Mouse (Mus musculus) forebrain, postnatal 0 days (tissue): ENCODE measurements at regions not wholly inside any gene's neighbourhood (a gene's known extent, or its start where the extent isn't known, plus 50 kb on each side); places are given as distances from the start of the nearest gene placed in this dataset.
"Not testable (repeated sequence)": the region's sequence is repeated elsewhere in the genome, so short reads cannot be mapped to it uniquely, and the experiment has no call there.

Source experiments
- ATAC-seq: fragments of 200-750 bp; cut with Nextera tagmentation; 2 replicates; pipeline ENCODE4 v1.8.0; 2017; ENCODE audit warnings: mild to moderate bottlenecking, moderate library complexity
- DNase-seq: peaks from one replicate; pipeline ENCODE4 v3.0.0-alpha.2; 2015
- H3K27ac ChIP-seq: fragments of 300-500 bp; sonication (generic); 2 replicates; pipeline ENCODE4 v1.5.1; 2014; ENCODE audit warnings: low read depth, mild to moderate bottlenecking, antibody characterized with exemption, low read length, moderate library complexity, mixed read lengths
- H3K27me3 ChIP-seq: fragments of 300-500 bp; sonication (generic); 2 replicates; pipeline ENCODE4 v1.6.1; 2014; ENCODE audit warnings: mild to moderate bottlenecking, low read length, mixed read lengths; ENCODE audit not compliant: insufficient read depth
- H3K36me3 ChIP-seq: fragments of 300-500 bp; sonication (generic); 2 replicates; pipeline ENCODE4 v1.6.1; 2014; ENCODE audit warnings: mild to moderate bottlenecking, moderate library complexity; ENCODE audit not compliant: insufficient read depth
- H3K4me1 ChIP-seq: fragments of 300-500 bp; sonication (generic); 2 replicates; pipeline ENCODE4 v1.6.1; 2014; ENCODE audit warnings: antibody characterized with exemption; ENCODE audit not compliant: insufficient read depth
- H3K4me2 ChIP-seq: fragments of 300-500 bp; sonication (generic); 2 replicates; pipeline ENCODE4 v1.6.1; 2014; ENCODE audit warnings: low read depth, mild to moderate bottlenecking, moderate library complexity
- H3K4me3 ChIP-seq: fragments of 300-500 bp; sonication (generic); 2 replicates; pipeline ENCODE4 v1.5.1; 2014; ENCODE audit warnings: low read depth, low read length, mixed read lengths
- H3K9ac ChIP-seq: fragments of 300-500 bp; sonication (generic); 2 replicates; pipeline ENCODE4 v1.6.1; 2014; ENCODE audit warnings: mild to moderate bottlenecking
- H3K9me3 ChIP-seq: fragments of 300-500 bp; sonication (generic); 2 replicates; pipeline ENCODE4 v1.6.1; 2016; ENCODE audit warnings: low read length
- CTCF ChIP-seq: sonication (generic); IDR thresholded peaks from 2 replicates; pipeline ENCODE4 v1.5.1; 2016; ENCODE audit warnings: antibody characterized with exemption, control low read depth, low read depth
- WGBS: fragments of 180-500 bp; shearing (Covaris S2); extraction: QIAGEN DNeasy Blood & Tissue Kit; methylation state at CpG from one replicate; pipeline ENCODE4 v1.1.7; 2014; 5-methylcytosine and 5-hydroxymethylcytosine counted together

- no peak for TF ChIP-seq CTCF
These were observed 166.3 kb downstream of the Akain1 start for GRCm38 (mm10) chr17:69605458-69605857.

GRCm38 (mm10) chr17:69631411-69631810 is 192.3 kb downstream of the Akain1 start:
- Histone ChIP-seq H3K27ac (no peak overlapping the region), H3K4me3 (no peak overlapping the region), H3K9me3 (no peaks in the 10 kb centered on the region), H3K9ac (no peak overlapping the region), H3K27me3 (no peaks in the 10 kb centered on the region), H3K36me3 (no peaks in the 10 kb centered on the region), H3K4me2 (no peak overlapping the region), H3K4me1 (no peaks in the 10 kb centered on the region)
- DNase-seq, result no peak
- no peak for TF ChIP-seq CTCF
- WGBS, result 15% methylated on average over 3 of the region's 3 CpGs
- no peak for ATAC-seq

More at GRCm38 (mm10) chr17:69605458-69605857, 166.3 kb downstream of the Akain1 start:
- ATAC-seq, result no peak
- Histone ChIP-seq H3K9me3 (no peaks in the 10 kb centered on the region), H3K27me3 (no peaks in the 10 kb centered on the region), H3K9ac (no peak overlapping the region), H3K4me3 (no peak overlapping the region), H3K36me3 (no peaks in the 10 kb centered on the region), H3K27ac (no peak overlapping the region), H3K4me1 (no peaks in the 10 kb centered on the region), H3K4me2 (no peak overlapping the region)
- WGBS, result 68% methylated on average over 9 of the region's 9 CpGs
- no peak for DNase-seq

- DNase-seq, ATAC-seq, H3K9me3 ChIP-seq, H3K27ac ChIP-seq, H3K4me3 ChIP-seq, H3K4me2 ChIP-seq, H3K36me3 ChIP-seq, H3K27me3 ChIP-seq, H3K9ac ChIP-seq, H3K4me1 ChIP-seq: not testable (repeated sequence)
- 88% methylated on average over 2 of the region's 2 CpGs for WGBS
These were observed 211.4 kb downstream of the Akain1 start for GRCm38 (mm10) chr17:69650496-69650895.

- Histone ChIP-seq H3K9ac (no peak overlapping the region), H3K4me2 (no peak overlapping the region), H3K9me3 (no peaks in the 10 kb centered on the region), H3K4me3 (no peak overlapping the region), H3K36me3 (no peaks in the 10 kb centered on the region), H3K27ac (no peak overlapping the region), H3K4me1 (no peaks in the 10 kb centered on the region), H3K27me3 (no peaks in the 10 kb centered on the region)
- ATAC-seq (no peak), DNase-seq (no peak)
- TF ChIP-seq CTCF, result no peak
- 38% methylated on average over 2 of the region's 2 CpGs for WGBS
These were observed 215.5 kb downstream of the Akain1 start for GRCm38 (mm10) chr17:69654586-69654985.

GRCm38 (mm10) chr17:69672530-69672929 is 233.4 kb downstream of the Akain1 start:
- DNase-seq (peak; percentile 78), ATAC-seq (peak; percentile 97)
- 50% methylated on average over 3 of the region's 3 CpGs for WGBS
- no peaks in the 10 kb centered on the region for H3K36me3 ChIP-seq
- H3K9ac ChIP-seq, result no peak overlapping the region
- no peaks in the 10 kb centered on the region for H3K9me3 ChIP-seq
- H3K27me3 ChIP-seq, result no peaks in the 10 kb centered on the region
- TF ChIP-seq CTCF, result no peak
- H3K4me3 ChIP-seq, result no peak overlapping the region
- no peaks in the 10 kb centered on the region for H3K4me1 ChIP-seq
- H3K27ac ChIP-seq, result no peak overlapping the region
- H3K4me2 ChIP-seq, result no peak overlapping the region

- no peak overlapping the region for H3K9ac ChIP-seq
- H3K27ac ChIP-seq, result no peak overlapping the region
- no peak for TF ChIP-seq CTCF
- H3K4me3 ChIP-seq, result no peak overlapping the region
- 72% methylated on average over 5 of the region's 5 CpGs for WGBS
- H3K4me2 ChIP-seq, result no peak overlapping the region
- H3K36me3 ChIP-seq, result no peaks in the 10 kb centered on the region
- H3K4me1 ChIP-seq, result no peaks in the 10 kb centered on the region
- no peaks in the 10 kb centered on the region for H3K27me3 ChIP-seq
- H3K9me3 ChIP-seq, result no peaks in the 10 kb centered on the region
- ATAC-seq (0 out of 2 replicates have a peak, but pooled peaks have one; percentile 40), DNase-seq (peak; percentile 34)
These were observed 244.0 kb downstream of the Akain1 start for GRCm38 (mm10) chr17:69683091-69683490.

- Histone ChIP-seq H3K4me3 (no peak overlapping the region), H3K9ac (no peak overlapping the region), H3K9me3 (no peaks in the 10 kb centered on the region), H3K27me3 (no peaks in the 10 kb centered on the region), H3K27ac (no peak overlapping the region), H3K36me3 (no peaks in the 10 kb centered on the region), H3K4me2 (no peak overlapping the region), H3K4me1 (no peaks in the 10 kb centered on the region)
- 7% methylated on average over 5 of the region's 5 CpGs for WGBS
- no peak for TF ChIP-seq CTCF
- ATAC-seq (peak; percentile 47; the same call in 1 of the 2 replicates), DNase-seq (peak; percentile 32)
These were observed 246.6 kb downstream of the Akain1 start for GRCm38 (mm10) chr17:69685625-69686257.

GRCm38 (mm10) chr17:69686383-69686782 is 247.3 kb downstream of the Akain1 start:
- no peak for DNase-seq
- H3K27me3 ChIP-seq, result no peaks in the 10 kb centered on the region
- no peaks in the 10 kb centered on the region for H3K36me3 ChIP-seq
- no peak overlapping the region for H3K9ac ChIP-seq
- no peaks in the 10 kb centered on the region for H3K9me3 ChIP-seq
- TF ChIP-seq CTCF, result no peak
- no peak overlapping the region for H3K4me3 ChIP-seq
- no peak overlapping the region for H3K27ac ChIP-seq
- H3K4me2 ChIP-seq, result no peak overlapping the region
- ATAC-seq, result no peak
- WGBS, result 5% methylated on average over 2 of the region's 2 CpGs
- no peaks in the 10 kb centered on the region for H3K4me1 ChIP-seq
